Mouse (Mus musculus): ENCODE data around the gene Tspan11.

The Tspan11 gene

GRCm38 (mm10) chr6:127887511-127888421 lies at the start of gene Tspan11:
Tspan11 (plus strand) TSS chr6:127887589.
- peak; percentile 40 to 65 for DNase-seq

GRCm38 (mm10) chr6:127837910-127838309 lies 49.5 kb upstream of the Tspan11 start:
- DNase-seq = no peak

GRCm38 (mm10) chr6:127839538-127839937 lies 47.9 kb upstream of the Tspan11 start:
- DNase-seq = no peak

GRCm38 (mm10) chr6:127840171-127840570 lies 47.2 kb upstream of the Tspan11 start:
- no peak for DNase-seq

- DNase-seq = no peak
Measured at GRCm38 (mm10) chr6:127841326-127841725, 46.1 kb upstream of the Tspan11 start.

- DNase-seq = no peak
Measured at GRCm38 (mm10) chr6:127846521-127846920, 40.9 kb upstream of the Tspan11 start.

GRCm38 (mm10) chr6:127849496-127849895 lies 37.9 kb upstream of the Tspan11 start:
- DNase-seq = peak; percentile 20 to 58

- DNase-seq = no peak
Measured at GRCm38 (mm10) chr6:127851611-127852010, 35.8 kb upstream of the Tspan11 start.

- peak; percentile 76 to 82 for DNase-seq
Measured at GRCm38 (mm10) chr6:127853241-127853640, 34.1 kb upstream of the Tspan11 start.

- DNase-seq = peak; percentile 71 to 82
Measured at GRCm38 (mm10) chr6:127853771-127854687, 33.4 kb upstream of the Tspan11 start.

GRCm38 (mm10) chr6:127854688-127855013 lies 32.7 kb upstream of the Tspan11 start:
- DNase-seq = no peak

GRCm38 (mm10) chr6:127855711-127856295 lies 31.6 kb upstream of the Tspan11 start:
- no peak for DNase-seq

- DNase-seq = no peak
Measured at GRCm38 (mm10) chr6:127861951-127862350, 25.4 kb upstream of the Tspan11 start.

GRCm38 (mm10) chr6:127865391-127865790 lies 22.0 kb upstream of the Tspan11 start:
- DNase-seq = no peak

GRCm38 (mm10) chr6:127868546-127868945 lies 18.8 kb upstream of the Tspan11 start:
- DNase-seq = no peak

GRCm38 (mm10) chr6:127869121-127869520 lies 18.3 kb upstream of the Tspan11 start:
- no peak for DNase-seq

GRCm38 (mm10) chr6:127870345-127871324 lies 16.8 kb upstream of the Tspan11 start:
- DNase-seq = peak; percentile 34 to 43

GRCm38 (mm10) chr6:127871436-127871835 lies 16.0 kb upstream of the Tspan11 start:
- no peak for DNase-seq

GRCm38 (mm10) chr6:127872581-127872980 lies 14.8 kb upstream of the Tspan11 start:
- DNase-seq = no peak

- DNase-seq = no peak
Measured at GRCm38 (mm10) chr6:127875883-127876282, 11.5 kb upstream of the Tspan11 start.

- no peak for DNase-seq
Measured at GRCm38 (mm10) chr6:127876436-127876835, 11.0 kb upstream of the Tspan11 start.

GRCm38 (mm10) chr6:127877026-127877425 lies 10.4 kb upstream of the Tspan11 start:
- DNase-seq = no peak

Data from lung, adult 18-20 months (tissue).